Mouse (Mus musculus): ENCODE measurements around the gene Gm10334. TPM values are rescaled to one million over a fixed set of nuclear protein-coding genes. Genes with fewer than 3 reads are reported as not detected.
"Not testable (repeated sequence)": the region's sequence is repeated elsewhere in the genome, so short reads cannot be mapped to it uniquely, and the experiment has no call there.

Gene Gm10334
- not detected in 2 replicates for polyA plus RNA-seq (2015; fragmentation: Nextera tagmentation; extraction: Ambion mirVana)

GRCm38 (mm10) chr6:41446045-41446444, at the start of gene Gm10334:
TSS of gene Gm10334 (minus strand) at chr6:41446145.
- not testable (repeated sequence) for H3K4me3 ChIP-seq

DNA sequence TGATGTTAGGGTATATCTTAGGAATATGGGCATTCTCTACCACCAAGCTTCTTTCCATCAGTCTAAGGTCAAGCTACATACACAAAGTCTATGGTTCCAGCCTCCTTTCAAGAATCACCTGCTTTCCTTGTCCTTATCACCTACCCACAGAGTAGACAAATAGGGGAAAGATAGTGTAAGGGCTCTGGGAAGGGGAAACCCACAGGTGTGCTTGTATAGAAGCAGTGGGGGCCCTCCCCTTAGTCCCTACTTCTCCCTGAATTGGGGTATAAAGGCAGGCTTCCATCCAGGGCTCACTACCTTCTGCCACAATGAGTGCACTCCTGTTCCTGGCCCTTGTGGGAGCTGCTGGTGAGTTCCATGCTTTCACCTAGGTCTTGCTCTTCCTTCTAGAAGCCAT, 12.7 kb upstream of the Gm10334 start, which contains the start of gene Prss1:
Prss1 (plus strand) TSS at position 301 of the 400 bp plus-strand sequence.
- H3K9ac ChIP-seq; H3K4me2 ChIP-seq (replicated peaks); H3K27ac ChIP-seq; H3K36me3 ChIP-seq; H3K4me3 ChIP-seq; H3K4me1 ChIP-seq; H3K27me3 ChIP-seq; ATAC-seq (ENCODE audit: low FRiP score, low read depth); H3K9me3 ChIP-seq: not testable (repeated sequence)

More at GRCm38 (mm10) chr6:41446045-41446444, at the start of gene Gm10334:
- not testable (repeated sequence) for H3K36me3 ChIP-seq; H3K27me3 ChIP-seq; H3K9ac ChIP-seq; H3K27ac ChIP-seq; H3K4me2 ChIP-seq (replicated peaks); H3K9me3 ChIP-seq; H3K4me1 ChIP-seq; ATAC-seq (ENCODE audit: low FRiP score, low read depth)

DNA sequence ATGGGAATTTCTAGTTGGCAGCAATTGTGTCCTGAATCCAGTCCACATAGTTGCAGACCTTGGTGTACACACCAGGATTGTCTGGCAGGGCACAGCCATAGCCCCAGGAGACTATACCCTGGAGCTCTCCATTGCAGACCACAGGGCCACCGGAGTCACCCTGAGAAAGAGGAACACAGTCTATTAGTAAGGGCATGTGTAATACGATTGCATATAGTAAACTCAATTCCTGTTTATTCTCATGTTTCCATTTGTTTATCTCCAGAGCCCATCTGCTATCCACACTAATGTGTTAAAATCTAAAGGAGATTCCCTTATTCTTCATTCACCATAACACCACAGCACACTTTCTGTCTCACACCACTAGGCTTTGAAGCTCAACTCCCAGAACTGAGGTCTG, 3.7 kb downstream of the Gm10334 start:
- not testable (repeated sequence) for H3K36me3 ChIP-seq; H3K4me3 ChIP-seq; H3K9me3 ChIP-seq; H3K4me1 ChIP-seq; H3K4me2 ChIP-seq (replicated peaks); ATAC-seq (ENCODE audit: low FRiP score, low read depth); H3K9ac ChIP-seq; H3K27me3 ChIP-seq; H3K27ac ChIP-seq
- WGBS: 89% methylated on average over 2 of the region's 2 CpGs

Other genes starting within 250 kb of the Gm10334 start
- gene Try4, start 143.9 kb downstream of the Gm10334 start, polyA plus RNA-seq (2015; fragmentation: Nextera tagmentation; extraction: Ambion mirVana): not detected in 2 replicates
- gene Try5, start 129.3 kb downstream of the Gm10334 start, polyA plus RNA-seq (2015; fragmentation: Nextera tagmentation; extraction: Ambion mirVana): not detected in 2 replicates
- gene Try10, start 92.0 kb downstream of the Gm10334 start, polyA plus RNA-seq (2015; fragmentation: Nextera tagmentation; extraction: Ambion mirVana): 0.23 TPM in 1 of 2 replicates, not detected in the other
- not detected in 2 replicates for gene Prss3, start 68.5 kb downstream of the Gm10334 start, polyA plus RNA-seq (2015; fragmentation: Nextera tagmentation; extraction: Ambion mirVana)
- gene Gm5771, start 53.8 kb downstream of the Gm10334 start, polyA plus RNA-seq (2015; fragmentation: Nextera tagmentation; extraction: Ambion mirVana): not detected in 2 replicates
- 0.19 TPM in 1 of 2 replicates, not detected in the other for gene Prss1, start 12.8 kb upstream of the Gm10334 start, polyA plus RNA-seq (2015; fragmentation: Nextera tagmentation; extraction: Ambion mirVana)
- gene Prss2, start 75.6 kb upstream of the Gm10334 start, polyA plus RNA-seq (2015; fragmentation: Nextera tagmentation; extraction: Ambion mirVana): not detected in 2 replicates
- gene Ephb6, start 159.3 kb upstream of the Gm10334 start, polyA plus RNA-seq (2015; fragmentation: Nextera tagmentation; extraction: Ambion mirVana): 20.6 and 21.3 TPM in 2 replicates
- gene Trpv6, start 190.3 kb upstream of the Gm10334 start, polyA plus RNA-seq (2015; fragmentation: Nextera tagmentation; extraction: Ambion mirVana): 0.54 and 0.66 TPM in 2 replicates
- gene Trpv5, start 234.6 kb upstream of the Gm10334 start, polyA plus RNA-seq (2015; fragmentation: Nextera tagmentation; extraction: Ambion mirVana): not detected in 2 replicates
- gene Llcfc1, start 238.3 kb upstream of the Gm10334 start, polyA plus RNA-seq (2015; fragmentation: Nextera tagmentation; extraction: Ambion mirVana): not detected in 2 replicates